Mouse (Mus musculus) liver, embryonic 14.5 days (tissue): ENCODE data around the gene Vwa3b.

Experiments used
- CTCF ChIP-seq: IDR thresholded peaks from 2 replicates; pipeline ENCODE4 v1.5.1; 2016; ENCODE audit warnings: antibody characterized with exemption, low read depth, control low read depth
- EP300 ChIP-seq: IDR thresholded peaks from 2 replicates; pipeline ENCODE4 v1.6.1; 2016; ENCODE audit warnings: antibody characterized with exemption, low read depth

DNA sequence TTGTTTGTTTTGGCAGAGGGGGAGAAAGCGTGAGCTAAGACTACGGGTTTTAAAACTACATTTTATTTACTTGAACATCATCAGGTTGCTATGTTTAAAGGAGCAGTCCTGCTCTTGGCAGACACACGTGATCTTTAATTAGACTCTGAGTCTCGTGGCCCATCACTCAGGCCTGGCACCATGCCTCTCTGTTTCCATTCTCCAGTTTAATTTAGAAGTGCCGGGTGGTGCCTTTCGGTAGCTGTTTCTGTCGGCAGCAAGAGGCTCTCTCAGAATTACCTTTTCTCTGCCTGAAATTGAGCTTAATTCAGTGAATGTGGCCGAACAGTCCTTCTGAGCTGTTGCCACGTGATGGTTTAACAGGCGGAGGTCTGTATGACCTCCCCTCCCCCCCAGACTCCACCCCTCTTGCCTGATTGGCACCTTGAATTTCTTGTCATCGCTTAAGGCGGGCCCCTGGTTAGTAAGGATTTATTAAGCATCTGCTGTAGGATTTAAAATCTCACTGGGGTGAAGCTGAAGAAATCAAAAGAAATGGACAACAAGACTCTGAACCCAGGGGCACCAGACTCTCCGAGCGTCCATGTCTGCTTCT is 51.7 kb downstream of the Vwa3b start:
- no peak for TF ChIP-seq CTCF
- TF ChIP-seq EP300: no peak
